Mouse (Mus musculus) embryonic facial prominence, embryonic 14.5 days (tissue): ENCODE measurements around the gene Lrch4. TPM values are rescaled to one million over a fixed set of nuclear protein-coding genes. Genes with fewer than 3 reads are reported as not detected.
A peak's percentile ranks its signal among the peaks of the same experiment; 100 is the strongest.

Experiments
- ATAC-seq: fragments of 200-750 bp; cut with Nextera tagmentation; 2 replicates; pipeline ENCODE4 v1.8.0; 2017; ENCODE audit warnings: low read depth, moderate number of reproducible peaks, moderate TSS enrichment
- DNase-seq: peaks from one replicate; pipeline ENCODE4 v3.0.0-alpha.2; 2015; ENCODE audit warnings: low spot score
- H3K27ac ChIP-seq: fragments of 300-500 bp; sonication (generic); replicated peaks from 2 replicates; pipeline ENCODE4 v1.5.1; 2014; ENCODE audit warnings: low read depth, mild to moderate bottlenecking, low read length, moderate library complexity
- H3K27me3 ChIP-seq: fragments of 300-500 bp; sonication (generic); replicated peaks from 2 replicates; pipeline ENCODE4 v1.6.1; 2014; ENCODE audit warnings: low read length; ENCODE audit not compliant: control insufficient read depth, insufficient read depth
- H3K36me3 ChIP-seq: fragments of 300-500 bp; sonication (generic); 2 replicates; pipeline ENCODE4 v1.6.1; 2014; ENCODE audit warnings: low read length, mixed read lengths; ENCODE audit not compliant: control insufficient read depth, insufficient read depth
- H3K4me1 ChIP-seq: fragments of 300-500 bp; sonication (generic); 2 replicates; pipeline ENCODE4 v1.6.1; 2014; ENCODE audit warnings: antibody characterized with exemption, low read length; ENCODE audit not compliant: control insufficient read depth, insufficient read depth
- H3K4me2 ChIP-seq: fragments of 300-500 bp; sonication (generic); 2 replicates; pipeline ENCODE4 v1.6.1; 2014; ENCODE audit warnings: low read depth, mild to moderate bottlenecking, low read length, moderate library complexity, mixed read lengths
- H3K4me3 ChIP-seq: fragments of 300-500 bp; sonication (generic); 2 replicates; pipeline ENCODE4 v1.5.1; 2014; ENCODE audit warnings: low read depth, mild to moderate bottlenecking, low read length
- H3K9ac ChIP-seq: fragments of 300-500 bp; sonication (generic); 2 replicates; pipeline ENCODE4 v1.6.1; 2014; ENCODE audit warnings: low read depth, mild to moderate bottlenecking, low read length, moderate library complexity, mixed read lengths
- H3K9me3 ChIP-seq: fragments of 300-500 bp; sonication (generic); 2 replicates; pipeline ENCODE4 v1.6.1; 2016; ENCODE audit warnings: low read length; ENCODE audit not compliant: control insufficient read depth
- WGBS: fragments of 180-500 bp; shearing (Covaris S2); extraction: QIAGEN DNeasy Blood & Tissue Kit; methylation state at CpG from one replicate; pipeline ENCODE4 v1.1.7; 2014; 5-methylcytosine and 5-hydroxymethylcytosine counted together
- polyA plus RNA-seq: library from polyadenylated mRNA; unstranded; fragments of >200 nt; fragmentation: Nextera tagmentation; extraction: Ambion mirVana; gene quantifications from 2 replicates; pipeline ENCODE4 v1.2.1, GENCODE M21; 2014

The Lrch4 gene
- polyA plus RNA-seq, 1 experiment from 2014 or later, result 36.5 TPM

DNA sequence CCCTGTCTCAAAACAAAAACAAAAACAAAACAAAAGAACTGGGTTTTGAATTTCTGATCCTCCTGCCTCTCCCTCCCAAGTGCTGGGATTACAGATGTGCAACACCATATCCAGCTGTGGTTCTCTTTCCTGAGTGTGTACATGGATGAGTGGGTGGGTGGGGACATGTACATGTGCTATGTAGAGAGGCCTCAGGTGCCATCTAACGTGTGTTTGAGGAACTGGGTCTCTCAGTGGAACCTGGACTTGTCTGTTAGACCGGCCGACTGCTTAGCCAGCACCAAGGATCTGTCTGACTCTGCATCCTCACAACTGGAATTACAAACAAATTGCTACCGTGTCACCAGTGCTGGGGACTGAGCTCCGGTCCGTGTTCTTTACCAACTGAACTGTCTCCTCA is 31.3 kb upstream of the Lrch4 start:
- Histone ChIP-seq H3K4me1 (peaks cover 16% of the 10 kb centered on the region; the same call in 1 of the 2 replicates), H3K4me3 (no peak overlapping the region), H3K9me3 (no peaks in the 10 kb centered on the region), H3K9ac (no peak overlapping the region), H3K27me3 (no peaks in the 10 kb centered on the region), H3K36me3 (peaks cover 13% of the 10 kb centered on the region; the same call in 1 of the 2 replicates), H3K27ac (no peak overlapping the region), H3K4me2 (no peak overlapping the region)
- no peak for ATAC-seq
- no peak for DNase-seq
- whole genome bisulfite sequencing, result 93% methylated on average over 6 of the region's 6 CpGs

GRCm38 (mm10) chr5:137598100-137598826 is 30.7 kb upstream of the Lrch4 start:
- WGBS, result 87% methylated on average over 2 of the region's 2 CpGs
- Histone ChIP-seq H3K36me3 (peaks cover 17% of the 10 kb centered on the region; the same call in 1 of the 2 replicates), H3K9ac (no peak overlapping the region), H3K27ac (no peak overlapping the region), H3K27me3 (no peaks in the 10 kb centered on the region), H3K4me1 (peaks cover 17% of the 10 kb centered on the region; the same call in 1 of the 2 replicates), H3K4me2 (no peak overlapping the region), H3K9me3 (no peaks in the 10 kb centered on the region), H3K4me3 (no peak overlapping the region)
- ATAC-seq (no peak), DNase-seq (no peak)

- DNase-seq (no peak), ATAC-seq (no peak)
- Histone ChIP-seq H3K36me3 (peaks cover 24% of the 10 kb centered on the region; the same call in 1 of the 2 replicates), H3K9me3 (no peaks in the 10 kb centered on the region), H3K4me3 (peak overlapping the region; percentile 69), H3K27me3 (no peaks in the 10 kb centered on the region), H3K27ac (no peak overlapping the region), H3K4me2 (peak overlapping the region; percentile 96), H3K9ac (peak overlapping the region; percentile 85), H3K4me1 (peaks cover 17% of the 10 kb centered on the region; the same call in 1 of the 2 replicates)
- 48% methylated on average over 9 of the region's 9 CpGs for WGBS
Observed at GRCm38 (mm10) chr5:137599600-137599999, 29.3 kb upstream of the Lrch4 start.

DNA sequence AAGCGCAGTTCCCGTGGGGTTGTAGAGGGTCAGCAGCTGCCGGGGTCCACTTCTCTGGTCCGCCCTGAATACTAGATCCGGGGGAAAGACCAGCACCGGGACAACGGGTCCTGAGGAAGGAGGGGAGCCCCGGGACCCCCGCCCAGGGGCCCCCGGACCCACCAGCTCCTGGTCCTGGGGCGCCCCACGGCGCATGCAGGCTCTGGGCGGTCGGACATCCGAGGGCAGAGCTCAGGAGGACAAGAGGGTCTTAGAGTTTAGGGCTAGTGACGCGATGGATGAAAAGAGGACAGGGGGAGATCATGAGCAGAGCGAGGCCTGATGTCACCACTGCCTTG is 28.7 kb upstream of the Lrch4 start:
- no peak for DNase-seq
- H3K4me2 ChIP-seq, result peak overlapping the region; percentile 96
- peaks cover 30% of the 10 kb centered on the region; the same call in 1 of the 2 replicates for H3K36me3 ChIP-seq
- H3K9ac ChIP-seq, result peak overlapping the region; percentile 85
- WGBS, result 2% methylated on average over 17 of the region's 19 CpGs
- peak overlapping the region; percentile 61 for H3K27ac ChIP-seq
- ATAC-seq, result peak; percentile 5; the same call in 1 of the 2 replicates
- no peaks in the 10 kb centered on the region for H3K9me3 ChIP-seq
- H3K4me3 ChIP-seq, result peak overlapping the region; percentile 69
- no peaks in the 10 kb centered on the region for H3K27me3 ChIP-seq
- H3K4me1 ChIP-seq, result peaks cover 17% of the 10 kb centered on the region; the same call in 1 of the 2 replicates

GRCm38 (mm10) chr5:137600619-137601364 is 28.1 kb upstream of the Lrch4 start, which contains the start of gene Mospd3:
TSS of gene Mospd3 (minus strand) at chr5:137601058.
- peak; percentile 100 for DNase-seq
- H3K4me1 ChIP-seq, result peaks cover 17% of the 10 kb centered on the region; the same call in 1 of the 2 replicates
- peak within 1 kb of the TSS; percentile 69 for H3K4me3 ChIP-seq
- 0% methylated on average over 36 of the region's 41 CpGs for WGBS
- peak within 1 kb of the TSS; percentile 85 for H3K9ac ChIP-seq
- peak; percentile 96 for ATAC-seq
- H3K36me3 ChIP-seq, result peaks cover 35% of the 10 kb centered on the region; the same call in 1 of the 2 replicates
- peak within 1 kb of the TSS; percentile 96 for H3K4me2 ChIP-seq
- H3K9me3 ChIP-seq, result no peaks in the 10 kb centered on the region
- no peaks in the 10 kb centered on the region for H3K27me3 ChIP-seq
- H3K27ac ChIP-seq, result peak within 1 kb of the TSS; percentile 88

GRCm38 (mm10) chr5:137601365-137601729 is 27.6 kb upstream of the Lrch4 start:
- no peak for ATAC-seq

GRCm38 (mm10) chr5:137607860-137608653 is 20.9 kb upstream of the Lrch4 start:
- Histone ChIP-seq H3K36me3 (peaks cover 45% of the 10 kb centered on the region), H3K27me3 (no peaks in the 10 kb centered on the region), H3K9me3 (no peaks in the 10 kb centered on the region), H3K9ac (peak overlapping the region; percentile 59), H3K4me1 (peaks cover 51% of the 10 kb centered on the region), H3K4me2 (peak overlapping the region; percentile 62), H3K27ac (no peak overlapping the region), H3K4me3 (peak overlapping the region; percentile 32)
- ATAC-seq, result no peak
- no peak for DNase-seq
- 15% methylated on average over 26 of the region's 26 CpGs for WGBS

More at GRCm38 (mm10) chr5:137601365-137601729, 27.6 kb upstream of the Lrch4 start:
- peak; percentile 56 for DNase-seq
- H3K4me2 ChIP-seq, result peak overlapping the region; percentile 96
- no peaks in the 10 kb centered on the region for H3K27me3 ChIP-seq
- WGBS, result under 1% methylated on average over 22 of the region's 22 CpGs
- H3K9me3 ChIP-seq, result no peaks in the 10 kb centered on the region
- peaks cover 17% of the 10 kb centered on the region; the same call in 1 of the 2 replicates for H3K4me1 ChIP-seq
- peak overlapping the region; percentile 77 for H3K9ac ChIP-seq
- peaks cover 41% of the 10 kb centered on the region; the same call in 1 of the 2 replicates for H3K36me3 ChIP-seq
- peak overlapping the region; percentile 69 for H3K4me3 ChIP-seq
- peak overlapping the region; percentile 88 for H3K27ac ChIP-seq

DNA sequence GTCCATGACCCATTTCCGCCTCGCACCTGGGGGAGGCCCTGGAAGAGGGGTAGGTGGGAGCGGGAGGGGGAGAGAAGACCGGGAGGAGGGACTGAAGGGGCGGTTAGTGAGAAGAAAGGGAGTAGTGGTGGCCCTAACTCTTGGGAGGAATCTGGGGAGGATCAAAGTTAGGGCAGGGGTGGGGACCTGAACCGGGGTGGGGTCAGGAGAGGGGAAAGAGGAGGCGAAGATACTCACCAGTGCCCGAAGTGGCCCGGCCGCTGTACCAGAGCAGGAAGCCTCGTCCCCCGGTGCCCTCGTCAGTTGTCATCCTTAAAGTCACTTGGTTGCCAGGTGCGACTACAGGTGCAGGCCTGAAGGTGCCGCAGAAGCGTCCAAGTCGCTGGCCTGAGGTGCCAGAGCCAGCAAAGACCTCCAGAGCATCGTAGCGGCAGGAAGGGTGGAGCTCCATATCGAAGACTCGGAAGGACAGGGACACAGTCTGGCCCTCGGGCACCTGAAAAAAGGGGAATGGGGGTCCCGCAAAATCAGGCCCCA is 20.2 kb upstream of the Lrch4 start:
- Histone ChIP-seq H3K4me2 (peak overlapping the region; percentile 62), H3K4me1 (peaks cover 53% of the 10 kb centered on the region), H3K27me3 (no peaks in the 10 kb centered on the region), H3K9me3 (no peaks in the 10 kb centered on the region), H3K27ac (no peak overlapping the region), H3K36me3 (peaks cover 39% of the 10 kb centered on the region), H3K9ac (peak overlapping the region; percentile 59), H3K4me3 (peak overlapping the region; percentile 32)
- no peak for DNase-seq
- no peak for ATAC-seq
- WGBS, result 13% methylated on average over 21 of the region's 23 CpGs
